Mouse (Mus musculus): Measurements from ENCODE around the gene Slc2a4. TPM values are rescaled to one million over a fixed set of nuclear protein-coding genes. Genes with fewer than 3 reads are reported as not detected.

Gene Slc2a4
- polyA plus RNA-seq, 1 experiment from 2014 or later, result 25.8 TPM

DNA sequence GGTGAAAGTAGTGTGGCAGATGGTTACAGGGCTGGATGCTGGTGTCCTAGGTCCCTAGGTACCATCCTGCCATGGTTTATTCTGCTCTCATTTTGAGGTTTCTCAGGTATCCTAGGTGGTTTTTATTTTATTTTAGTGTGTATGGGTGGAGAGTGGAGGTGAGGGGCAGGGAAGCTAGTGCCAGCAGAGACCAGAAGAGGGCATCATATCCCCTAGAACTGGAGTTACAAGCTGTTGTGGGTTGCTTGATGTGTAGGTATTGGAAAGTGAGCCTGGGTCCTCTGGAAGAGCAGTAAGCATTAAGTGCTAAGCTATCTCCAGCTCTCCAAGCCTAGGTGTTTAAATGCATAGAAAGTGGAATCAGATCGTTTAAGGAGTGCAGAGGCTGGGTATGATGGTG is 4.3 kb upstream of the Slc2a4 start:
- no peak for ATAC-seq (ENCODE audit: extremely low read depth, insufficient number of reproducible peaks, low FRiP score, low TSS enrichment)
- WGBS, result 34% methylated on average over 1 of the region's 1 CpGs

GRCm38 (mm10) chr11:69950807-69951459 is 2.9 kb upstream of the Slc2a4 start:
- ATAC-seq (ENCODE audit: extremely low read depth, insufficient number of reproducible peaks, low FRiP score, low TSS enrichment), result no peak
- Histone ChIP-seq H3K9ac (no peak overlapping the region), H3K4me2 (no peak overlapping the region), H3K27me3 (replicated peaks) (peaks cover 23% of the 10 kb centered on the region), H3K27ac (replicated peaks) (no peak overlapping the region), H3K36me3 (peaks cover 2% of the 10 kb centered on the region; the same call in 1 of the 2 replicates), H3K9me3 (no peaks in the 10 kb centered on the region), H3K4me3 (no peak overlapping the region), H3K4me1 (peaks cover 32% of the 10 kb centered on the region)
- 36% methylated on average over 4 of the region's 4 CpGs for WGBS

More for the DNA sequence above, 4.3 kb upstream of the Slc2a4 start:
- no peaks in the 10 kb centered on the region for H3K9me3 ChIP-seq
- H3K9ac ChIP-seq, result no peak overlapping the region
- no peak overlapping the region for H3K27ac ChIP-seq (replicated peaks)
- H3K4me3 ChIP-seq, result no peak overlapping the region
- no peak overlapping the region for H3K4me2 ChIP-seq
- peaks cover 19% of the 10 kb centered on the region for H3K4me1 ChIP-seq
- H3K27me3 ChIP-seq (replicated peaks), result peaks cover 30% of the 10 kb centered on the region
- H3K36me3 ChIP-seq, result no peaks in the 10 kb centered on the region

- ATAC-seq (ENCODE audit: extremely low read depth, insufficient number of reproducible peaks, low FRiP score, low TSS enrichment), result peak; percentile 13; the same call in 1 of the 2 replicates
- peaks cover 41% of the 10 kb centered on the region for H3K4me1 ChIP-seq
- WGBS, result 0% methylated on average over 14 of the region's 14 CpGs
Measured at GRCm38 (mm10) chr11:69948763-69949150, 769 bp upstream of the Slc2a4 start.

GRCm38 (mm10) chr11:69947337-69948065 is 487 bp downstream of the Slc2a4 start:
- ATAC-seq (ENCODE audit: extremely low read depth, insufficient number of reproducible peaks, low FRiP score, low TSS enrichment), result peak; percentile 57; the same call in 1 of the 2 replicates
- 2% methylated on average over 29 of the region's 29 CpGs for WGBS
- Histone ChIP-seq H3K4me3 (peak overlapping the region; percentile 70), H3K27me3 (replicated peaks) (peaks cover 31% of the 10 kb centered on the region), H3K9me3 (no peaks in the 10 kb centered on the region), H3K27ac (replicated peaks) (peak overlapping the region; percentile 95), H3K9ac (peak overlapping the region; percentile 83), H3K36me3 (peaks cover 35% of the 10 kb centered on the region), H3K4me1 (peaks cover 31% of the 10 kb centered on the region), H3K4me2 (peak overlapping the region; percentile 89)

More at GRCm38 (mm10) chr11:69948763-69949150, 769 bp upstream of the Slc2a4 start:
- Histone ChIP-seq H3K27me3 (replicated peaks) (peaks cover 22% of the 10 kb centered on the region), H3K9me3 (no peaks in the 10 kb centered on the region), H3K27ac (replicated peaks) (peak overlapping the region; percentile 95), H3K36me3 (peaks cover 23% of the 10 kb centered on the region), H3K9ac (peak overlapping the region; percentile 83), H3K4me3 (peak overlapping the region; percentile 70), H3K4me2 (peak overlapping the region; percentile 89)

DNA sequence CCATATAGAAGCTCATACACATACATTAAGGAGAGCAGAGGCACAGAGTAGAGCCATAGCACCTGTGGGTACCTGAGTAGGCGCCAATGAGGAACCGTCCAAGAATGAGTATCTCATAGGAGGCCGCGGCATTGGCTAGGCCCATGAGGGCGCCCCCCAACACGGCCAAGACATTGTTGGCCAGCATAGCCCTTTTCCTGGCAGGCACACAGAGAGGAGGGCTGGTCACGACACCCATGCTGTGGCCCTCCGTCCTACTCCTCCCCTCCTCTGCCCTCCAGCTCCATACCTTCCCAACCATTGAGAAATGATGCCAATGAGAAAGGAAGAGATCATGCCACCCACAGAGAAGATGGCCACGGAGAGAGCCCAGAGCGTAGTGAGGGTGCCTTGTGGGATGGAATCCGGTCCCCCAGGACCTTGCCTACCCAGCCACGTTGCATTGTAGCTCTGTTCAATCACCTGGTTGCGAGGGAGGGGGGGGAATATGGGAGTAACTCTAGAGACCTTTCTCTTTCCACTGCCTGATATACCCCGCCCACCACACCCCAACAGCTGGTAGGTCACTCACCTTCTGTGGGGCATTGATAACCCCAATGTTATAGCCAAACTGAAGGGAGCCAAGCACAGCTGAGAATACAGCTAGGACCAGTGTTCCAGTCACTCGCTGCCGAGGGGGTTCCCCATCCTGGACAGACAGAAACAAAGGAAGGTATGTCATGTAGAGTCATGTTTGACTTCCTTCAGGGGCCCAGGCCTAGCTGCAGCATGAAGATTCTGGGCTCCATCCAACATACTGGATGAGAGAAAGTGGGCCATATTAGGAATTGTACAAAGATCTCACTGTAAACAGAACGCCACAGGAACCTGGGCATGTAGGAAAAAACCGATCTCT is 1.7 kb downstream of the Slc2a4 start:
- Histone ChIP-seq H3K4me2 (peak overlapping the region; percentile 89), H3K9ac (peak overlapping the region; percentile 83), H3K4me3 (peak overlapping the region; percentile 70), H3K9me3 (no peaks in the 10 kb centered on the region), H3K4me1 (peaks cover 31% of the 10 kb centered on the region), H3K27ac (replicated peaks) (peak overlapping the region; percentile 95), H3K36me3 (peaks cover 45% of the 10 kb centered on the region), H3K27me3 (replicated peaks) (peaks cover 24% of the 10 kb centered on the region)
- WGBS, result 81% methylated on average over 18 of the region's 18 CpGs
- no peak for ATAC-seq (ENCODE audit: extremely low read depth, insufficient number of reproducible peaks, low FRiP score, low TSS enrichment)

DNA sequence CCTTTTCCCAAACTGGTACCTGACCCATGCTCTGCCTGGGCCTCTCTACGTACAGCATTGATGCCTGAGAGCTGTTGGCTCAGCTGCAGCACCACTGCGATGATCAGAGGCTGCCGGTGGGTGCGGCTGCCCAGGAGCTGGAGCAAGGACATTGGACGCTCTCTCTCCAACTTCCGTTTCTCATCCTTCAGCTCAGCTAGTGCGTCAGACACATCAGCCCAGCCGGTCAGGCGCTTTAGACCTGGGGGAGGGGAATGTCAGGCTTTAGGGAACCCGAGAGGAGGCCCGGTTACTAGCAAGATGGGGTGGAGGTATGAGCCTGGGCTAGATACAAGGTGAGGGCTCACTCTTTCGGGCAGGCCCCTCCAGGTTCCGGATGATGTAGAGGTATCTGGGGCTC is 2.8 kb downstream of the Slc2a4 start:
- Histone ChIP-seq H3K27ac (replicated peaks) (no peak overlapping the region), H3K9ac (no peak overlapping the region), H3K4me2 (peak overlapping the region; percentile 89; the same call in 1 of the 2 replicates), H3K4me1 (peaks cover 31% of the 10 kb centered on the region), H3K36me3 (peaks cover 45% of the 10 kb centered on the region), H3K27me3 (replicated peaks) (peaks cover 20% of the 10 kb centered on the region), H3K4me3 (no peak overlapping the region), H3K9me3 (no peaks in the 10 kb centered on the region)
- ATAC-seq (ENCODE audit: extremely low read depth, insufficient number of reproducible peaks, low FRiP score, low TSS enrichment), result no peak
- WGBS, result 68% methylated on average over 13 of the region's 13 CpGs

GRCm38 (mm10) chr11:69940962-69941361 is 7.0 kb downstream of the Slc2a4 start:
- ATAC-seq (ENCODE audit: extremely low read depth, insufficient number of reproducible peaks, low FRiP score, low TSS enrichment), result no peak
- Histone ChIP-seq H3K4me1 (peaks cover 31% of the 10 kb centered on the region), H3K27me3 (replicated peaks) (peaks cover 60% of the 10 kb centered on the region), H3K9me3 (no peaks in the 10 kb centered on the region), H3K36me3 (peaks cover 43% of the 10 kb centered on the region), H3K9ac (no peak overlapping the region), H3K27ac (replicated peaks) (no peak overlapping the region), H3K4me2 (no peak overlapping the region), H3K4me3 (no peak overlapping the region)
- 65% methylated on average over 4 of the region's 4 CpGs for WGBS

DNA sequence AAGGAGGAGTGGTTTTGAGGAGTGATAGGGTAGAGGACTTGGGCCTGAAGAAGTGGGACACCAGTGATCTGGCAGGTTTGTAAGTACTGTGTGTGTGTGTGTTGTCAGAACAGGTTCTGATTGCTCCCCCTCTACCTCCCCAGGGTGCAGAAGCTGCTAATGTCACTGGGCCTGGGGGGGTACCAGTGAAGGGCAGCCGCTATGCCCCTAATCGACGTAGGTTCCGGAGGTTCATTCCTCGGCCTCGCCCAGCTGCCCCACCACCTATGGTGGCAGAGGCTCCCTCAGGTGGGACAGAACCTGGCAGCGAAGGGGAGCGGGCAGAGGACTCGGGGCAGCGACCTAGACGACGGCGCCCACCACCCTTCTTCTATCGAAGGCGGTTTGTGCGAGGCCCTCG is 8.3 kb downstream of the Slc2a4 start:
- no peak overlapping the region for H3K4me2 ChIP-seq
- no peak overlapping the region for H3K4me3 ChIP-seq
- H3K27me3 ChIP-seq (replicated peaks), result peaks cover 68% of the 10 kb centered on the region
- ATAC-seq (ENCODE audit: extremely low read depth, insufficient number of reproducible peaks, low FRiP score, low TSS enrichment), result no peak
- 0 out of 2 replicates have a peak overlapping the region, but pooled peaks have one; percentile 14 for H3K9ac ChIP-seq
- no peaks in the 10 kb centered on the region for H3K9me3 ChIP-seq
- WGBS, result 88% methylated on average over 17 of the region's 17 CpGs
- peaks cover 32% of the 10 kb centered on the region for H3K36me3 ChIP-seq
- no peak overlapping the region for H3K27ac ChIP-seq (replicated peaks)
- peaks cover 32% of the 10 kb centered on the region for H3K4me1 ChIP-seq

GRCm38 (mm10) chr11:69939181-69939580 is 8.8 kb downstream of the Slc2a4 start:
- Histone ChIP-seq H3K4me1 (peaks cover 37% of the 10 kb centered on the region), H3K36me3 (peaks cover 26% of the 10 kb centered on the region), H3K9ac (peak overlapping the region; percentile 14; the same call in 1 of the 2 replicates), H3K9me3 (no peaks in the 10 kb centered on the region), H3K4me2 (no peak overlapping the region), H3K27me3 (replicated peaks) (peaks cover 70% of the 10 kb centered on the region), H3K27ac (replicated peaks) (no peak overlapping the region), H3K4me3 (no peak overlapping the region; the same call in 1 of the 2 replicates)
- 64% methylated on average over 5 of the region's 5 CpGs for WGBS
- no peak for ATAC-seq (ENCODE audit: extremely low read depth, insufficient number of reproducible peaks, low FRiP score, low TSS enrichment)

DNA sequence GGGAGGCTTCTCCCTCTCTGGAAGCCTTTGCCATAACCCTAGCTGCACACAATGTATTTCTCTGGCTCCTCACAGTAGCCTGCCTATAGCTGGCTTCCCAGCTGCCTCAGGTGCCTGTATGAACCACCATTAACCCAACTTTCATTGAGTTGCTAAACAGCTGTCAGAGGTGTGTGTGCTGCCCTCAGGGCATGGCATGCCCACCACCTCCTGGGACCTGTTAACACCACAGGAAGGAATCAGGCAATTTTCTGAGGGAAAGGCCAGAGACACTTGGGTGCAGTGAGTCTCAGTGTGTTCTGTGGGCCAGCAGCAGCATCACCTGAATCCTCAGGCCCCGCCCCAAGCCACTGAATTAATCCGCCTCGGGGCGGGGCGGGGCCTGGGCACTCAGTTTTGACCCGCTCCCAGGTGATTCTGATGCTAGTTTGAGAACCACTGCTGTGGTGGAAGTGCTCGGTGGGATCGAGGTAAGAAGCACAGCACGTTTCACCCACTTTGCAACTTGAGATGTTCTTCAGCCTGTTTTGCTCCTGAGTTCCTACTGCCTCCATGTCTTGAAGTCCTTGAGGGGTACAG is 9.5 kb downstream of the Slc2a4 start:
- H3K36me3 ChIP-seq, result peaks cover 20% of the 10 kb centered on the region
- peaks cover 37% of the 10 kb centered on the region for H3K4me1 ChIP-seq
- H3K4me2 ChIP-seq, result no peak overlapping the region
- no peak overlapping the region for H3K9ac ChIP-seq
- H3K27ac ChIP-seq (replicated peaks), result no peak overlapping the region
- 32% methylated on average over 9 of the region's 9 CpGs for WGBS
- no peak for ATAC-seq (ENCODE audit: extremely low read depth, insufficient number of reproducible peaks, low FRiP score, low TSS enrichment)
- H3K4me3 ChIP-seq, result no peak overlapping the region
- H3K9me3 ChIP-seq, result no peaks in the 10 kb centered on the region
- peaks cover 67% of the 10 kb centered on the region for H3K27me3 ChIP-seq (replicated peaks)
